Mouse (Mus musculus) neural tube, embryonic 13.5 days (tissue): ENCODE results near the gene Trpv2. TPM values are rescaled to one million over a fixed set of nuclear protein-coding genes. Genes with fewer than 3 reads are reported as not detected.
A peak's percentile ranks its signal among the peaks of the same experiment; 100 is the strongest.

ENCODE experiments used
- ATAC-seq: fragments of 200-750 bp; cut with Nextera tagmentation; 2 replicates; pipeline ENCODE4 v1.8.0; 2017; ENCODE audit warnings: low read depth, mild to moderate bottlenecking, moderate TSS enrichment, moderate library complexity
- H3K27ac ChIP-seq: fragments of 300-500 bp; sonication (generic); replicated peaks from 2 replicates; pipeline ENCODE4 v1.5.1; 2015; ENCODE audit warnings: moderate library complexity, mild to moderate bottlenecking, inconsistent platforms
- H3K27me3 ChIP-seq: fragments of 300-500 bp; sonication (generic); 2 replicates; pipeline ENCODE4 v1.6.1; 2015; ENCODE audit warnings: mild to moderate bottlenecking, inconsistent platforms
- H3K36me3 ChIP-seq: fragments of 300-500 bp; sonication (generic); 2 replicates; pipeline ENCODE4 v1.6.1; 2015; ENCODE audit warnings: mild to moderate bottlenecking, inconsistent platforms
- H3K4me1 ChIP-seq: fragments of 300-500 bp; sonication (generic); replicated peaks from 2 replicates; pipeline ENCODE4 v1.6.1; 2015; ENCODE audit warnings: inconsistent platforms
- H3K4me2 ChIP-seq: fragments of 300-500 bp; sonication (generic); 2 replicates; pipeline ENCODE4 v1.6.1; 2015; ENCODE audit warnings: inconsistent platforms, mild to moderate bottlenecking, moderate library complexity
- H3K4me3 ChIP-seq: fragments of 300-500 bp; sonication (generic); 2 replicates; pipeline ENCODE4 v1.5.1; 2015; ENCODE audit warnings: mild to moderate bottlenecking, inconsistent platforms
- H3K9ac ChIP-seq: fragments of 300-500 bp; sonication (generic); 2 replicates; pipeline ENCODE4 v1.6.1; 2015; ENCODE audit warnings: moderate library complexity, mild to moderate bottlenecking, inconsistent platforms
- H3K9me3 ChIP-seq: fragments of 300-500 bp; sonication (generic); 2 replicates; pipeline ENCODE4 v1.6.1; 2016; ENCODE audit warnings: inconsistent platforms
- WGBS: fragments of 180-500 bp; shearing (Covaris S2); methylation state at CpG from one replicate; pipeline ENCODE4 v1.1.7; 2015; 5-methylcytosine and 5-hydroxymethylcytosine counted together
- polyA plus RNA-seq: library from polyadenylated mRNA; unstranded; fragments of >200 nt; fragmentation: Nextera tagmentation; extraction: Ambion mirVana; gene quantifications from 2 replicates; pipeline ENCODE4 v1.2.1, GENCODE M21; 2015

Trpv2 gene
- polyA plus RNA-seq, 1 experiment from 2014 or later, result 25.0 TPM

- Histone ChIP-seq H3K27me3 (no peaks in the 10 kb centered on the region), H3K27ac (peak within 1 kb of the TSS; percentile 99), H3K9ac (peak within 1 kb of the TSS; percentile 95), H3K4me2 (peak within 1 kb of the TSS; percentile 83), H3K4me1 (peaks cover 45% of the 10 kb centered on the region), H3K9me3 (no peaks in the 10 kb centered on the region), H3K4me3 (peak within 1 kb of the TSS; percentile 65), H3K36me3 (peaks cover 28% of the 10 kb centered on the region)
- WGBS, result under 1% methylated on average over 40 of the region's 40 CpGs
- peak; percentile 98 for ATAC-seq
These were observed 23.5 kb upstream of the Trpv2 start, which contains the start of gene Ubb for GRCm38 (mm10) chr11:62550727-62551225. TSS of gene Ubb (plus strand) at chr11:62551171.

- H3K36me3 ChIP-seq, result peaks cover 29% of the 10 kb centered on the region
- peak overlapping the region; percentile 65 for H3K4me3 ChIP-seq
- H3K4me1 ChIP-seq, result peaks cover 49% of the 10 kb centered on the region
- peak overlapping the region; percentile 87 for H3K9ac ChIP-seq
- H3K27me3 ChIP-seq, result no peaks in the 10 kb centered on the region
- WGBS, result under 1% methylated on average over 58 of the region's 58 CpGs
- peak; percentile 86 for ATAC-seq
- peak overlapping the region; percentile 83 for H3K4me2 ChIP-seq
- peak overlapping the region; percentile 90 for H3K27ac ChIP-seq
- no peaks in the 10 kb centered on the region for H3K9me3 ChIP-seq
These were observed 22.8 kb upstream of the Trpv2 start for GRCm38 (mm10) chr11:62551226-62552119.

GRCm38 (mm10) chr11:62553186-62553585, 21.1 kb upstream of the Trpv2 start:
- Histone ChIP-seq H3K27me3 (no peaks in the 10 kb centered on the region), H3K4me1 (peaks cover 49% of the 10 kb centered on the region), H3K27ac (no peak overlapping the region), H3K36me3 (peaks cover 29% of the 10 kb centered on the region), H3K9me3 (no peaks in the 10 kb centered on the region), H3K4me3 (peak overlapping the region; percentile 56), H3K9ac (peak overlapping the region; percentile 70), H3K4me2 (peak overlapping the region; percentile 99)
- ATAC-seq, result no peak
- 36% methylated on average over 1 of the region's 1 CpGs for WGBS

- Histone ChIP-seq H3K4me2 (peak overlapping the region; percentile 99), H3K9me3 (no peaks in the 10 kb centered on the region), H3K27me3 (no peaks in the 10 kb centered on the region), H3K27ac (no peak overlapping the region), H3K4me3 (peak overlapping the region; percentile 56), H3K4me1 (peaks cover 48% of the 10 kb centered on the region), H3K9ac (peak overlapping the region; percentile 70), H3K36me3 (peaks cover 29% of the 10 kb centered on the region)
- 85% methylated on average over 5 of the region's 5 CpGs for WGBS
- no peak for ATAC-seq
These were observed 20.7 kb upstream of the Trpv2 start for GRCm38 (mm10) chr11:62553633-62554032.

- ATAC-seq, result no peak
- H3K27ac ChIP-seq, result no peak overlapping the region
- no peaks in the 10 kb centered on the region for H3K9me3 ChIP-seq
- peak overlapping the region; percentile 70 for H3K9ac ChIP-seq
- 75% methylated on average over 5 of the region's 5 CpGs for WGBS
- H3K4me1 ChIP-seq, result peaks cover 42% of the 10 kb centered on the region
- peak overlapping the region; percentile 99 for H3K4me2 ChIP-seq
- H3K4me3 ChIP-seq, result peak overlapping the region; percentile 56
- H3K36me3 ChIP-seq, result peaks cover 29% of the 10 kb centered on the region
- no peaks in the 10 kb centered on the region for H3K27me3 ChIP-seq
These were observed 20.0 kb upstream of the Trpv2 start for GRCm38 (mm10) chr11:62554163-62554855.

- Histone ChIP-seq H3K9me3 (no peaks in the 10 kb centered on the region), H3K4me2 (peak overlapping the region; percentile 99), H3K4me3 (peak overlapping the region; percentile 56), H3K4me1 (peaks cover 34% of the 10 kb centered on the region), H3K36me3 (peaks cover 29% of the 10 kb centered on the region), H3K9ac (0 out of 2 replicates have a peak overlapping the region, but pooled peaks have one; percentile 34), H3K27ac (no peak overlapping the region), H3K27me3 (no peaks in the 10 kb centered on the region)
- no peak for ATAC-seq
These were observed 19.3 kb upstream of the Trpv2 start for GRCm38 (mm10) chr11:62554934-62555517.

- Histone ChIP-seq H3K27ac (no peak overlapping the region; the same call in 1 of the 2 replicates), H3K27me3 (no peaks in the 10 kb centered on the region), H3K4me1 (peaks cover 38% of the 10 kb centered on the region), H3K9ac (no peak overlapping the region), H3K9me3 (no peaks in the 10 kb centered on the region), H3K36me3 (peaks cover 29% of the 10 kb centered on the region), H3K4me2 (peak overlapping the region; percentile 99; the same call in 1 of the 2 replicates), H3K4me3 (no peak overlapping the region)
- no peak for ATAC-seq
These were observed 18.3 kb upstream of the Trpv2 start for GRCm38 (mm10) chr11:62555896-62556412.

- H3K4me1 ChIP-seq, result peaks cover 38% of the 10 kb centered on the region
- WGBS, result 72% methylated on average over 5 of the region's 5 CpGs
- H3K27me3 ChIP-seq, result no peaks in the 10 kb centered on the region
- H3K4me2 ChIP-seq, result no peak overlapping the region
- H3K9ac ChIP-seq, result no peak overlapping the region
- no peaks in the 10 kb centered on the region for H3K9me3 ChIP-seq
- H3K27ac ChIP-seq, result no peak overlapping the region
- H3K4me3 ChIP-seq, result no peak overlapping the region
- no peak for ATAC-seq
- H3K36me3 ChIP-seq, result peaks cover 29% of the 10 kb centered on the region
These were observed 17.1 kb upstream of the Trpv2 start for GRCm38 (mm10) chr11:62557205-62557604.

GRCm38 (mm10) chr11:62558152-62558551, 16.1 kb upstream of the Trpv2 start:
- no peaks in the 10 kb centered on the region for H3K27me3 ChIP-seq
- WGBS, result 64% methylated on average over 2 of the region's 2 CpGs
- no peak for ATAC-seq
- H3K4me2 ChIP-seq, result no peak overlapping the region
- H3K27ac ChIP-seq, result no peak overlapping the region
- H3K9me3 ChIP-seq, result no peaks in the 10 kb centered on the region
- no peak overlapping the region for H3K4me3 ChIP-seq
- H3K4me1 ChIP-seq, result peaks cover 36% of the 10 kb centered on the region
- no peak overlapping the region for H3K9ac ChIP-seq
- peaks cover 28% of the 10 kb centered on the region for H3K36me3 ChIP-seq

GRCm38 (mm10) chr11:62558961-62559646, 15.2 kb upstream of the Trpv2 start:
- peaks cover 18% of the 10 kb centered on the region for H3K36me3 ChIP-seq
- no peak overlapping the region for H3K4me3 ChIP-seq
- H3K9me3 ChIP-seq, result no peaks in the 10 kb centered on the region
- ATAC-seq, result no peak
- peaks cover 26% of the 10 kb centered on the region for H3K4me1 ChIP-seq
- no peak overlapping the region for H3K9ac ChIP-seq
- WGBS, result 72% methylated on average over 6 of the region's 6 CpGs
- H3K27ac ChIP-seq, result no peak overlapping the region
- no peak overlapping the region for H3K4me2 ChIP-seq
- H3K27me3 ChIP-seq, result no peaks in the 10 kb centered on the region

GRCm38 (mm10) chr11:62560463-62561016, 13.7 kb upstream of the Trpv2 start:
- Histone ChIP-seq H3K9ac (peak overlapping the region; percentile 51), H3K9me3 (no peaks in the 10 kb centered on the region), H3K4me3 (peak overlapping the region; percentile 28), H3K27me3 (no peaks in the 10 kb centered on the region), H3K4me1 (peaks cover 12% of the 10 kb centered on the region; the same call in 1 of the 2 replicates), H3K4me2 (peak overlapping the region; percentile 57), H3K27ac (no peak overlapping the region), H3K36me3 (0 out of 2 replicates have a peak, but pooled peaks cover 4% of the 10 kb centered on the region)
- ATAC-seq, result no peak
- 35% methylated on average over 43 of the region's 43 CpGs for WGBS
